Mouse (Mus musculus) left cerebral cortex, adult 2 months (tissue): ENCODE measurements around the gene Olfr689. TPM values are rescaled to one million over a fixed set of nuclear protein-coding genes. Genes with fewer than 3 reads are reported as not detected.

ENCODE experiments used
- DNase-seq, 2 experiments: peaks; one replicate each; pipeline ENCODE4 v3.0.0; 2021 to 2022; ENCODE audit warnings: low spot score in 2 of 2, mixed read lengths in 1 of 2; ENCODE audit errors: extremely low spot score in 1 of 2
- H3K27ac ChIP-seq: fragments of 200-600 bp; 2 replicates; pipeline ENCODE4 v1.8.1; 2022
- H3K4me3 ChIP-seq: fragments of 200-600 bp; 2 replicates; pipeline ENCODE4 v1.8.1; 2022
- CTCF ChIP-seq: fragments of 200-600 bp; IDR thresholded peaks from 2 replicates; pipeline ENCODE4 v1.8.1; 2022; ENCODE audit warnings: antibody characterized with exemption, mild to moderate bottlenecking, moderate library complexity
- intact Hi-C: fragments of 180-260 bp; cut with DNase I; formaldehyde crosslinking; loops from one replicate; pipeline ENCODE4 v1.15.1; 2025
- total RNA-seq, 2 experiments: library from RNA; stranded (reverse); gene quantifications; 2 replicates each; pipeline ENCODE4 v1.2.3; 2021

The Olfr689 gene
- total RNA-seq, 2 experiments from 2014 or later, result not detected

- Histone ChIP-seq H3K4me3 (no peak overlapping the region), H3K27ac (no peak overlapping the region)
- DNase-seq, result no peak
- no peak for TF ChIP-seq CTCF
- intact Hi-C loops, result no loop called here
These were observed 57.6 kb downstream of the Olfr689 start for GRCm38 (mm10) chr7:105368521-105368920.

Other genes starting within 250 kb of the Olfr689 start
- not detected for gene Olfr678, start 246.7 kb upstream of the Olfr689 start, total RNA-seq
- not detected for gene Olfr679, start 230.0 kb upstream of the Olfr689 start, total RNA-seq
- not detected for gene Olfr680-ps1, start 218.3 kb upstream of the Olfr689 start, total RNA-seq
- gene Olfr681, start 194.3 kb upstream of the Olfr689 start, total RNA-seq, result not detected
- gene Olfr683, start 164.2 kb upstream of the Olfr689 start, total RNA-seq, result not detected
- gene Olfr684, start 147.5 kb upstream of the Olfr689 start, total RNA-seq, result not detected
- not detected for gene Olfr685, start 125.2 kb upstream of the Olfr689 start, total RNA-seq
- not detected for gene Olfr686, start 103.7 kb upstream of the Olfr689 start, total RNA-seq
- not detected for gene Olfr688, start 23.1 kb upstream of the Olfr689 start, total RNA-seq
- 1 to 10 TPM in 1 of 2 experiments, under 1 TPM in 1; 0.93 to 1.2 TPM for gene Olfr690, start 22.9 kb downstream of the Olfr689 start, total RNA-seq
- gene Olfr691, start 31.1 kb downstream of the Olfr689 start, total RNA-seq, result 1 to 10 TPM in 1 of 2 experiments, under 1 TPM in 1; 0.96 to 1.3 TPM
- gene Olfr692, start 57.1 kb downstream of the Olfr689 start, total RNA-seq, result not detected
- not detected for gene Gm5901, start 63.9 kb downstream of the Olfr689 start, total RNA-seq
- 10 to 100 TPM; 74.5 to 80.4 TPM for gene Fam160a2, start 88.9 kb downstream of the Olfr689 start, total RNA-seq
- 1 to 10 TPM in 1 of 2 experiments, under 1 TPM in 1; 0.98 to 1.1 TPM for gene Cnga4, start 93.4 kb downstream of the Olfr689 start, total RNA-seq
- 10 to 100 TPM; 64.9 to 65.5 TPM for gene Cckbr, start 114.6 kb downstream of the Olfr689 start, total RNA-seq
- 10 to 100 TPM; 17.9 to 18.7 TPM for gene Cavin3, start 171.1 kb downstream of the Olfr689 start, total RNA-seq
- gene Smpd1, start 243.2 kb downstream of the Olfr689 start, total RNA-seq, result 100 to 1,000 TPM in 1 of 2 experiments, 10 to 100 TPM in 1; 96.9 to 107 TPM